Mouse (Mus musculus) thymus, adult 2 months (tissue): ENCODE measurements at regions not wholly inside any gene's neighbourhood (a gene's known extent, or its start where the extent isn't known, plus 50 kb on each side); places are given as distances from the start of the nearest gene placed in this dataset.

Experiments
- CTCF ChIP-seq: fragments of 200-500 bp; IDR thresholded peaks from 2 replicates; pipeline ENCODE4 v1.5.1; 2012; ENCODE audit warnings: mild to moderate bottlenecking, control low read depth, low read length, moderate library complexity, borderline replicate concordance; ENCODE audit not compliant: control insufficient read depth, poor library complexity, insufficient read depth; ENCODE audit errors: extremely low read depth
- POLR2A ChIP-seq: fragments of 200-500 bp; IDR thresholded peaks from 2 replicates; pipeline ENCODE4 v1.6.1; 2012; ENCODE audit warnings: mild to moderate bottlenecking, low read length, control low read depth, moderate library complexity; ENCODE audit not compliant: control insufficient read depth, poor library complexity, insufficient read depth; ENCODE audit errors: extremely low read depth

GRCm38 (mm10) chr4:154766158-154766557, 71.1 kb upstream of the Ttc34 start:
- TF ChIP-seq CTCF: no peak
- no peak for TF ChIP-seq POLR2A
